Mouse (Mus musculus) ES-Bruce4 (cell line): ENCODE results near the gene Ppp1r9b. TPM values are rescaled to one million over a fixed set of nuclear protein-coding genes. Genes with fewer than 3 reads are reported as not detected.
"Not testable (repeated sequence)": the region's sequence is repeated elsewhere in the genome, so short reads cannot be mapped to it uniquely, and the experiment has no call there.

Experiments used
- H3K27ac ChIP-seq: 2 replicates; pipeline ENCODE4 v1.5.1; 2012; ENCODE audit warnings: low read length, inconsistent platforms; ENCODE audit not compliant: insufficient read depth
- H3K27me3 ChIP-seq: 2 replicates; pipeline ENCODE4 v1.6.1; 2012; ENCODE audit warnings: mild to moderate bottlenecking, low read length, inconsistent platforms; ENCODE audit not compliant: control insufficient read depth, poor library complexity, insufficient read depth, severe bottlenecking
- H3K36me3 ChIP-seq: 2 replicates; pipeline ENCODE4 v1.6.1; 2012; ENCODE audit warnings: inconsistent platforms, mild to moderate bottlenecking, low read length, moderate library complexity; ENCODE audit not compliant: control insufficient read depth, poor library complexity, insufficient read depth, severe bottlenecking
- H3K4me1 ChIP-seq: one replicate; pipeline ENCODE4 v1.8.1; 2011; ENCODE audit warnings: low read length; ENCODE audit not compliant: control insufficient read depth, insufficient read depth
- H3K4me3 ChIP-seq: 2 replicates; pipeline ENCODE4 v1.5.1; 2011; ENCODE audit warnings: low read depth, mild to moderate bottlenecking, low read length
- H3K9ac ChIP-seq: 2 replicates; pipeline ENCODE4 v1.6.1; 2012; ENCODE audit warnings: low read depth, mild to moderate bottlenecking, inconsistent platforms; ENCODE audit not compliant: poor library complexity, severe bottlenecking
- H3K9me3 ChIP-seq: replicated peaks from 2 replicates; pipeline ENCODE4 v1.6.1; 2012; ENCODE audit warnings: mild to moderate bottlenecking, low read length, inconsistent platforms; ENCODE audit not compliant: control insufficient read depth, poor library complexity, insufficient read depth, severe bottlenecking
- CTCF ChIP-seq: IDR thresholded peaks from one replicate; pipeline ENCODE4 v1.8.1; 2011; ENCODE audit warnings: low read depth, low read length
- EP300 ChIP-seq: IDR thresholded peaks from 2 replicates; pipeline ENCODE4 v1.6.1; 2011; ENCODE audit warnings: low read depth, low read length; ENCODE audit not compliant: insufficient read depth
- POLR2A ChIP-seq: IDR thresholded peaks from one replicate; pipeline ENCODE4 v1.8.1; 2011; ENCODE audit warnings: low read length; ENCODE audit not compliant: insufficient read depth
- polyA plus RNA-seq: library from polyadenylated mRNA; stranded (reverse); fragments of >200 nt; gene quantifications from 2 replicates; pipeline ENCODE4 v1.2.4, GENCODE M21; 2011; ENCODE audit warnings: low read depth; ENCODE audit not compliant: missing spikeins, insufficient read depth, insufficient read length

Ppp1r9b gene
- polyA plus RNA-seq, 1 experiment = 20.3 TPM

GRCm38 (mm10) chr11:95009629-95010014 lies 18.8 kb downstream of the Ppp1r9b start, which contains the start of gene Samd14:
Gene Samd14, plus strand, starts transcription at chr11:95009879.
- Histone ChIP-seq H3K36me3 (no peaks in the 10 kb centered on the region), H3K9ac (peak within 1 kb of the TSS; percentile 70), H3K9me3 (no peaks in the 10 kb centered on the region), H3K4me1 (no peaks in the 10 kb centered on the region), H3K27ac (no peak within 1 kb of the TSS), H3K27me3 (peaks cover 5% of the 10 kb centered on the region), H3K4me3 (peak within 1 kb of the TSS; percentile 73)
- TF ChIP-seq EP300 (no peak), CTCF (no peak), POLR2A (no peak)

- Histone ChIP-seq H3K4me3 (peak overlapping the region; percentile 73), H3K9ac (peak overlapping the region; percentile 70), H3K27me3 (peaks cover 5% of the 10 kb centered on the region), H3K36me3 (no peaks in the 10 kb centered on the region), H3K4me1 (no peaks in the 10 kb centered on the region), H3K27ac (no peak overlapping the region), H3K9me3 (no peaks in the 10 kb centered on the region)
- TF ChIP-seq CTCF = no peak
Measured at GRCm38 (mm10) chr11:95010141-95010739, 19.4 kb downstream of the Ppp1r9b start.

- H3K4me3 ChIP-seq, H3K4me1 ChIP-seq: not testable (repeated sequence)
Measured at GRCm38 (mm10) chr11:95010841-95011403, 20.1 kb downstream of the Ppp1r9b start.

GRCm38 (mm10) chr11:95011416-95011815 lies 20.6 kb downstream of the Ppp1r9b start:
- Histone ChIP-seq H3K9me3 (no peaks in the 10 kb centered on the region), H3K4me3 (no peak overlapping the region), H3K9ac (no peak overlapping the region), H3K4me1 (no peaks in the 10 kb centered on the region), H3K36me3 (no peaks in the 10 kb centered on the region), H3K27ac (no peak overlapping the region), H3K27me3 (peaks cover 5% of the 10 kb centered on the region)
- TF ChIP-seq EP300 = no peak
- TF ChIP-seq CTCF = no peak

More at GRCm38 (mm10) chr11:95010841-95011403, 20.1 kb downstream of the Ppp1r9b start:
- not testable (repeated sequence) for H3K27me3 ChIP-seq, H3K27ac ChIP-seq, H3K9ac ChIP-seq, H3K36me3 ChIP-seq, H3K9me3 ChIP-seq

GRCm38 (mm10) chr11:95012075-95012474 lies 21.2 kb downstream of the Ppp1r9b start:
- H3K4me1 ChIP-seq = no peaks in the 10 kb centered on the region
- no peak overlapping the region for H3K27ac ChIP-seq
- no peaks in the 10 kb centered on the region for H3K36me3 ChIP-seq
- TF ChIP-seq POLR2A (no peak), CTCF (no peak), EP300 (no peak)
- no peak overlapping the region for H3K9ac ChIP-seq
- no peaks in the 10 kb centered on the region for H3K9me3 ChIP-seq
- no peak overlapping the region for H3K4me3 ChIP-seq
- peaks cover 5% of the 10 kb centered on the region for H3K27me3 ChIP-seq

- no peak overlapping the region for H3K9ac ChIP-seq
- H3K9me3 ChIP-seq = no peaks in the 10 kb centered on the region
- H3K27me3 ChIP-seq = peaks cover 5% of the 10 kb centered on the region
- no peaks in the 10 kb centered on the region for H3K4me1 ChIP-seq
- no peak for TF ChIP-seq CTCF
- TF ChIP-seq POLR2A = no peak
- no peak for TF ChIP-seq EP300
- H3K27ac ChIP-seq = no peak overlapping the region
- no peak overlapping the region for H3K4me3 ChIP-seq
- no peaks in the 10 kb centered on the region for H3K36me3 ChIP-seq
Measured at GRCm38 (mm10) chr11:95012487-95012886, 21.7 kb downstream of the Ppp1r9b start.
